Mouse (Mus musculus) stomach, postnatal 0 days (tissue): ENCODE measurements around the gene Magt1. TPM values are rescaled to one million over a fixed set of nuclear protein-coding genes. Genes with fewer than 3 reads are reported as not detected.
A peak's percentile ranks its signal among the peaks of the same experiment; 100 is the strongest.
"Not testable (repeated sequence)": the region's sequence is repeated elsewhere in the genome, so short reads cannot be mapped to it uniquely, and the experiment has no call there.

Experiments used
- ATAC-seq: fragments of 200-750 bp; cut with Nextera tagmentation; 2 replicates; pipeline ENCODE4 v1.8.0; 2017; ENCODE audit not compliant: low FRiP score, low TSS enrichment
- DNase-seq: peaks from one replicate; pipeline ENCODE4 v3.0.0-alpha.2; 2016; ENCODE audit warnings: low spot score
- H3K27ac ChIP-seq: fragments of 300-500 bp; sonication (generic); replicated peaks from 2 replicates; pipeline ENCODE4 v1.5.1; 2014; ENCODE audit warnings: mild to moderate bottlenecking, control low read depth
- H3K27me3 ChIP-seq: fragments of 300-500 bp; sonication (generic); 2 replicates; pipeline ENCODE4 v1.6.1; 2014; ENCODE audit warnings: low read length; ENCODE audit not compliant: control insufficient read depth, insufficient read depth
- H3K36me3 ChIP-seq: fragments of 300-500 bp; sonication (generic); 2 replicates; pipeline ENCODE4 v1.6.1; 2014; ENCODE audit warnings: low read length, mixed read lengths; ENCODE audit not compliant: control insufficient read depth, insufficient read depth
- H3K4me1 ChIP-seq: fragments of 300-500 bp; sonication (generic); replicated peaks from 2 replicates; pipeline ENCODE4 v1.6.1; 2014; ENCODE audit warnings: antibody characterized with exemption; ENCODE audit not compliant: control insufficient read depth, insufficient read depth
- H3K4me2 ChIP-seq: fragments of 300-500 bp; sonication (generic); replicated peaks from 2 replicates; pipeline ENCODE4 v1.6.1; 2014; ENCODE audit warnings: low read depth, mild to moderate bottlenecking, control low read depth, moderate library complexity
- H3K4me3 ChIP-seq: fragments of 300-500 bp; sonication (generic); 2 replicates; pipeline ENCODE4 v1.5.1; 2014; ENCODE audit warnings: low read depth, low read length, control low read depth
- H3K9ac ChIP-seq: fragments of 300-500 bp; sonication (generic); 2 replicates; pipeline ENCODE4 v1.6.1; 2014; ENCODE audit warnings: mild to moderate bottlenecking, low read length, control low read depth, mixed read lengths
- H3K9me3 ChIP-seq: fragments of 300-500 bp; sonication (generic); 2 replicates; pipeline ENCODE4 v1.6.1; 2016; ENCODE audit warnings: low read length; ENCODE audit not compliant: control insufficient read depth
- CTCF ChIP-seq: IDR thresholded peaks from 2 replicates; pipeline ENCODE4 v1.5.1; 2016; ENCODE audit warnings: antibody characterized with exemption, low read depth, mild to moderate bottlenecking, moderate library complexity
- EP300 ChIP-seq: optimal IDR thresholded peaks from 2 replicates; pipeline ENCODE3; 2016; ENCODE audit warnings: antibody characterized with exemption
- WGBS: fragments of 180-500 bp; shearing (Covaris S2); extraction: QIAGEN DNeasy Blood & Tissue Kit; methylation state at CpG from one replicate; pipeline ENCODE4 v1.1.7; 2014; 5-methylcytosine and 5-hydroxymethylcytosine counted together
- polyA plus RNA-seq: library from polyadenylated mRNA; unstranded; fragments of >200 nt; fragmentation: Nextera tagmentation; extraction: Ambion mirVana; gene quantifications from 2 replicates; pipeline ENCODE4 v1.2.1, GENCODE M21; 2015

The Magt1 gene
- polyA plus RNA-seq, 1 experiment from 2014 or later: 45.3 TPM

- Histone ChIP-seq H3K27ac (no peak overlapping the region; the same call in 1 of the 2 replicates), H3K4me1 (no peaks in the 10 kb centered on the region), H3K27me3 (no peaks in the 10 kb centered on the region), H3K9me3 (no peaks in the 10 kb centered on the region), H3K9ac (no peak overlapping the region), H3K4me3 (peak overlapping the region; percentile 55), H3K4me2 (peak overlapping the region; percentile 49), H3K36me3 (no peaks in the 10 kb centered on the region)
- no peak for ATAC-seq
- DNase-seq: no peak
- 8% methylated on average over 3 of the region's 3 CpGs for WGBS
- no peak for TF ChIP-seq EP300
- no peak for TF ChIP-seq CTCF
Measured at GRCm38 (mm10) chrX:106010762-106011161, 944 bp downstream of the Magt1 start.

- H3K9ac ChIP-seq: no peak overlapping the region
- DNase-seq: no peak
- no peak overlapping the region for H3K27ac ChIP-seq
- no peak for ATAC-seq
- no peak overlapping the region for H3K4me2 ChIP-seq
- no peaks in the 10 kb centered on the region for H3K36me3 ChIP-seq
- no peaks in the 10 kb centered on the region for H3K4me1 ChIP-seq
- H3K27me3 ChIP-seq: no peaks in the 10 kb centered on the region
- 64% methylated on average over 1 of the region's 1 CpGs for WGBS
- H3K9me3 ChIP-seq: no peaks in the 10 kb centered on the region
- no peak overlapping the region for H3K4me3 ChIP-seq
- no peak for TF ChIP-seq EP300
- TF ChIP-seq CTCF: no peak
Measured at GRCm38 (mm10) chrX:106001605-106002004, 10.1 kb downstream of the Magt1 start.

GRCm38 (mm10) chrX:105957091-105957490 lies 54.6 kb downstream of the Magt1 start:
- DNase-seq, H3K9ac ChIP-seq, H3K4me3 ChIP-seq, ATAC-seq, H3K27me3 ChIP-seq, H3K9me3 ChIP-seq, H3K27ac ChIP-seq, H3K4me1 ChIP-seq, H3K4me2 ChIP-seq, H3K36me3 ChIP-seq: not testable (repeated sequence)
- WGBS: 68% methylated on average over 13 of the region's 14 CpGs

- Histone ChIP-seq H3K4me2 (no peak overlapping the region), H3K27ac (no peak overlapping the region), H3K36me3 (no peaks in the 10 kb centered on the region), H3K27me3 (no peaks in the 10 kb centered on the region), H3K9ac (no peak overlapping the region), H3K9me3 (no peaks in the 10 kb centered on the region), H3K4me1 (no peaks in the 10 kb centered on the region), H3K4me3 (no peak overlapping the region)
- 72% methylated on average over 2 of the region's 2 CpGs for WGBS
- TF ChIP-seq EP300 (no peak), CTCF (no peak)
- ATAC-seq (no peak), DNase-seq (no peak)
Measured at GRCm38 (mm10) chrX:105953999-105954398, 57.7 kb downstream of the Magt1 start.

- no peaks in the 10 kb centered on the region for H3K36me3 ChIP-seq
- H3K4me2 ChIP-seq: no peak overlapping the region
- H3K27me3 ChIP-seq: no peaks in the 10 kb centered on the region
- DNase-seq: no peak
- no peaks in the 10 kb centered on the region for H3K4me1 ChIP-seq
- H3K9ac ChIP-seq: no peak overlapping the region
- H3K4me3 ChIP-seq: no peak overlapping the region
- H3K27ac ChIP-seq: no peak overlapping the region
- TF ChIP-seq CTCF: no peak
- WGBS: 36% methylated on average over 1 of the region's 1 CpGs
- H3K9me3 ChIP-seq: no peaks in the 10 kb centered on the region
- ATAC-seq: no peak
Measured at GRCm38 (mm10) chrX:105946357-105946756, 65.3 kb downstream of the Magt1 start.

GRCm38 (mm10) chrX:105939245-105939644 lies 72.5 kb downstream of the Magt1 start:
- no peak overlapping the region for H3K4me3 ChIP-seq
- H3K9me3 ChIP-seq: no peaks in the 10 kb centered on the region
- H3K36me3 ChIP-seq: no peaks in the 10 kb centered on the region
- TF ChIP-seq EP300: no peak
- TF ChIP-seq CTCF: no peak
- H3K27me3 ChIP-seq: no peaks in the 10 kb centered on the region
- DNase-seq (no peak), ATAC-seq (no peak)
- H3K9ac ChIP-seq: no peak overlapping the region
- H3K4me1 ChIP-seq: no peaks in the 10 kb centered on the region
- H3K4me2 ChIP-seq: no peak overlapping the region
- no peak overlapping the region for H3K27ac ChIP-seq
- 90% methylated on average over 7 of the region's 7 CpGs for WGBS
